Mouse (Mus musculus) embryonic facial prominence, embryonic 12.5 days (tissue): Measurements from ENCODE around the gene Ndufs5. TPM values are rescaled to one million over a fixed set of nuclear protein-coding genes. Genes with fewer than 3 reads are reported as not detected.
A peak's percentile ranks its signal among the peaks of the same experiment; 100 is the strongest.

Experiments
- ATAC-seq: fragments of 200-750 bp; cut with Nextera tagmentation; 2 replicates; pipeline ENCODE4 v1.8.0; 2017; ENCODE audit not compliant: insufficient number of reproducible peaks, insufficient read depth, low FRiP score, low TSS enrichment
- H3K27ac ChIP-seq: fragments of 300-500 bp; sonication (generic); 2 replicates; pipeline ENCODE4 v1.5.1; 2016; ENCODE audit warnings: mild to moderate bottlenecking
- H3K27me3 ChIP-seq: fragments of 300-500 bp; sonication (generic); 2 replicates; pipeline ENCODE4 v1.6.1; 2016; ENCODE audit warnings: mild to moderate bottlenecking, moderate library complexity
- H3K36me3 ChIP-seq: fragments of 300-500 bp; sonication (generic); 2 replicates; pipeline ENCODE4 v1.6.1; 2016; ENCODE audit warnings: mild to moderate bottlenecking
- H3K4me1 ChIP-seq: fragments of 300-500 bp; sonication (generic); 2 replicates; pipeline ENCODE4 v1.6.1; 2016
- H3K4me2 ChIP-seq: fragments of 300-500 bp; sonication (generic); replicated peaks from 2 replicates; pipeline ENCODE4 v1.6.1; 2016; ENCODE audit warnings: mild to moderate bottlenecking, moderate library complexity
- H3K4me3 ChIP-seq: fragments of 300-500 bp; sonication (generic); 2 replicates; pipeline ENCODE4 v1.5.1; 2016; ENCODE audit warnings: mild to moderate bottlenecking
- H3K9ac ChIP-seq: fragments of 300-500 bp; sonication (generic); 2 replicates; pipeline ENCODE4 v1.6.1; 2016; ENCODE audit warnings: mild to moderate bottlenecking, moderate library complexity
- H3K9me3 ChIP-seq: fragments of 300-500 bp; sonication (generic); 2 replicates; pipeline ENCODE4 v1.6.1; 2016; ENCODE audit warnings: mild to moderate bottlenecking, moderate library complexity
- whole genome bisulfite sequencing: fragments of 180-500 bp; shearing (Covaris S2); methylation state at CpG from one replicate; pipeline ENCODE4 v1.1.7; 2016; 5-methylcytosine and 5-hydroxymethylcytosine counted together
- polyA plus RNA-seq: library from polyadenylated mRNA; unstranded; fragments of >200 nt; fragmentation: Nextera tagmentation; extraction: Ambion mirVana; gene quantifications from 2 replicates; pipeline ENCODE4 v1.2.1, GENCODE M21; 2016

The Ndufs5 gene
- polyA plus RNA-seq: 324 and 329 TPM in 2 replicates

- Histone ChIP-seq H3K36me3 (peaks cover 20% of the 10 kb centered on the region), H3K4me1 (peaks cover 6% of the 10 kb centered on the region; the same call in 1 of the 2 replicates), H3K27ac (0 out of 2 replicates have a peak within 1 kb of the TSS, but pooled peaks have one; percentile 36), H3K4me3 (peak within 1 kb of the TSS; percentile 90), H3K9ac (peak within 1 kb of the TSS; percentile 92), H3K4me2 (peak within 1 kb of the TSS; percentile 80), H3K9me3 (no peaks in the 10 kb centered on the region), H3K27me3 (no peaks in the 10 kb centered on the region)
- WGBS: under 1% methylated on average over 40 of the region's 40 CpGs
- peak; percentile 91 for ATAC-seq
These were observed at the start of gene Ndufs5 for GRCm38 (mm10) chr4:123717574-123718433. Gene Ndufs5 (minus strand): TSS chr4:123718202.

- 68% methylated on average over 6 of the region's 6 CpGs for WGBS
These were observed 47.1 kb upstream of the Ndufs5 start for GRCm38 (mm10) chr4:123765071-123765470.

GRCm38 (mm10) chr4:123758306-123758705 is 40.3 kb upstream of the Ndufs5 start:
- Histone ChIP-seq H3K27me3 (no peaks in the 10 kb centered on the region), H3K9ac (no peak overlapping the region), H3K4me1 (no peaks in the 10 kb centered on the region), H3K27ac (no peak overlapping the region), H3K9me3 (no peaks in the 10 kb centered on the region), H3K4me2 (no peak overlapping the region), H3K4me3 (no peak overlapping the region), H3K36me3 (no peaks in the 10 kb centered on the region)
- WGBS: 55% methylated on average over 4 of the region's 4 CpGs
- ATAC-seq: no peak

More at GRCm38 (mm10) chr4:123765071-123765470, 47.1 kb upstream of the Ndufs5 start:
- Histone ChIP-seq H3K27me3 (no peaks in the 10 kb centered on the region), H3K9ac (no peak overlapping the region), H3K27ac (no peak overlapping the region), H3K36me3 (no peaks in the 10 kb centered on the region), H3K4me3 (no peak overlapping the region), H3K4me2 (no peak overlapping the region), H3K4me1 (no peaks in the 10 kb centered on the region), H3K9me3 (no peaks in the 10 kb centered on the region)
- no peak for ATAC-seq

- Histone ChIP-seq H3K9me3 (no peaks in the 10 kb centered on the region), H3K4me3 (peak overlapping the region; percentile 98), H3K27me3 (0 out of 2 replicates have a peak, but pooled peaks cover 4% of the 10 kb centered on the region), H3K36me3 (no peaks in the 10 kb centered on the region), H3K4me2 (peak overlapping the region; percentile 76), H3K9ac (0 out of 2 replicates have a peak overlapping the region, but pooled peaks have one; percentile 89), H3K4me1 (peaks cover 8% of the 10 kb centered on the region), H3K27ac (0 out of 2 replicates have a peak overlapping the region, but pooled peaks have one; percentile 17)
- 1% methylated on average over 8 of the region's 8 CpGs for WGBS
- ATAC-seq: no peak
These were observed 32.8 kb upstream of the Ndufs5 start for GRCm38 (mm10) chr4:123750707-123751312.

DNA sequence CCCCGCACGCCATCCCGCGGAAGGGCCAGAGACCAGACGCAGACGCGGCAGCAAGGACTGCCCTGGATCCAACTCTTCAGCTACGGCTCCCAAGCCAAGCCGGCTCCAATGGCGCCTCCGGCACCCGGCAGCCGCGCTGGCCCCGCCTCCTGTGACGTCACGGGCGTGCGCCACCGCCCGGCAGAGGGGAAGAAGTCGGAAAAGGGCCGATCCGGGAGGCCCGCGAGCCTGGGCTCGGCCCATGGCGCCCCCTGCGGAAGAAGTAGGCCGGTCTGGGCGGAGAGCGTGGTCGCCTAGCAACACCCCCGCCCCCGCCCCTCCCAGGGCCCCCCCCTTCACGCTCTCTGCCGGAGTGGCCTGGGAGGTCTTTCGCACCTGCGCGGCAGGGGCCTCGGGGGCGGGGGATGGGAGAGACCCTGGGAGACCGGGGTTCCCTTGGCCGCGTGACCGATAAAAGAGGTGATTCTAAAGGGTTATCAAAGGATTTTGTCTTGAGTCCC is 32.2 kb upstream of the Ndufs5 start, which contains the start of gene Akirin1:
Gene Akirin1 (minus strand): TSS at position 194 of the 500 bp plus-strand sequence.
- under 1% methylated on average over 37 of the region's 46 CpGs for WGBS
- peak; percentile 98 for ATAC-seq
- H3K36me3 ChIP-seq: no peaks in the 10 kb centered on the region

GRCm38 (mm10) chr4:123749484-123750130 is 31.6 kb upstream of the Ndufs5 start:
- peak overlapping the region; percentile 93 for H3K27ac ChIP-seq
- H3K9ac ChIP-seq: peak overlapping the region; percentile 89
- no peaks in the 10 kb centered on the region for H3K36me3 ChIP-seq
- H3K27me3 ChIP-seq: 0 out of 2 replicates have a peak, but pooled peaks cover 4% of the 10 kb centered on the region
- under 1% methylated on average over 55 of the region's 55 CpGs for WGBS
- H3K9me3 ChIP-seq: no peaks in the 10 kb centered on the region
- peak overlapping the region; percentile 98 for H3K4me3 ChIP-seq
- H3K4me2 ChIP-seq: peak overlapping the region; percentile 76
- peaks cover 8% of the 10 kb centered on the region for H3K4me1 ChIP-seq
- ATAC-seq: peak; percentile 83; the same call in 1 of the 2 replicates

More for the DNA sequence above, 32.2 kb upstream of the Ndufs5 start, which contains the start of gene Akirin1:
- no peaks in the 10 kb centered on the region for H3K9me3 ChIP-seq
- H3K4me3 ChIP-seq: peak within 1 kb of the TSS; percentile 98
- peaks cover 8% of the 10 kb centered on the region for H3K4me1 ChIP-seq
- H3K4me2 ChIP-seq: peak within 1 kb of the TSS; percentile 76
- peak within 1 kb of the TSS; percentile 93 for H3K27ac ChIP-seq
- 0 out of 2 replicates have a peak, but pooled peaks cover 4% of the 10 kb centered on the region for H3K27me3 ChIP-seq
- H3K9ac ChIP-seq: peak within 1 kb of the TSS; percentile 89

GRCm38 (mm10) chr4:123748726-123749415 is 30.9 kb upstream of the Ndufs5 start:
- peak overlapping the region; percentile 76 for H3K4me2 ChIP-seq
- H3K4me3 ChIP-seq: peak overlapping the region; percentile 98
- H3K27me3 ChIP-seq: 0 out of 2 replicates have a peak, but pooled peaks cover 4% of the 10 kb centered on the region
- no peaks in the 10 kb centered on the region for H3K9me3 ChIP-seq
- H3K4me1 ChIP-seq: peaks cover 8% of the 10 kb centered on the region
- no peak overlapping the region for H3K27ac ChIP-seq
- WGBS: 16% methylated on average over 10 of the region's 10 CpGs
- H3K36me3 ChIP-seq: no peaks in the 10 kb centered on the region
- H3K9ac ChIP-seq: peak overlapping the region; percentile 89
- no peak for ATAC-seq

DNA sequence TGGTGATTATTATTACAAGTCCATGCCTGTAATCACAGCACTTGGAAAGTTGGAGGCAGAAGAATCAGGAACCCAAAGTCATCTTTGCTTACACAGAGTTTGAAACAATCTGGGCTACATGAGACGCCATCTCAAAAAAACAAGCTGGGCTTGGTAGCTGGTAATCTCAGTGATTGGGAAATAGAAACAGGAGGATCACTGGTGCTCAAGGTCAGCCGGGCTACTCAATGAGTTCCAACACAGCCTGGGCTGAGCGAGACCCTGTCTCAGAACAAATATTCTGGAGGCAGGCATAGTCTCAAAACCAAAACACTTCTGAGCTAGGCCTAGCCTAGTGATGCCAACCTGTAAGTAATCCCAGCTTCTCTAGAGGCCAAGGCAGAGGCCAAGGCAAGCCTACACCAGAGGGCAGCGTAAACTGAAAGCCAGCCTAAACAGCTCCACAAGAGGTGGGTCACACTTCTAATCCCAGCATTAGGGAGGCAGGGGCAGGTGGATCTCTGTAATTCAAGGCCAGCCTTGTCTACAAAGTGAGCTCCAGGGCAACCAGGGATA is 27.3 kb upstream of the Ndufs5 start:
- Histone ChIP-seq H3K4me2 (no peak overlapping the region), H3K27me3 (no peaks in the 10 kb centered on the region), H3K4me3 (no peak overlapping the region), H3K36me3 (peaks cover 27% of the 10 kb centered on the region), H3K27ac (no peak overlapping the region), H3K9ac (no peak overlapping the region), H3K9me3 (no peaks in the 10 kb centered on the region), H3K4me1 (peaks cover 8% of the 10 kb centered on the region)
- WGBS: 96% methylated on average over 4 of the region's 4 CpGs
- no peak for ATAC-seq

DNA sequence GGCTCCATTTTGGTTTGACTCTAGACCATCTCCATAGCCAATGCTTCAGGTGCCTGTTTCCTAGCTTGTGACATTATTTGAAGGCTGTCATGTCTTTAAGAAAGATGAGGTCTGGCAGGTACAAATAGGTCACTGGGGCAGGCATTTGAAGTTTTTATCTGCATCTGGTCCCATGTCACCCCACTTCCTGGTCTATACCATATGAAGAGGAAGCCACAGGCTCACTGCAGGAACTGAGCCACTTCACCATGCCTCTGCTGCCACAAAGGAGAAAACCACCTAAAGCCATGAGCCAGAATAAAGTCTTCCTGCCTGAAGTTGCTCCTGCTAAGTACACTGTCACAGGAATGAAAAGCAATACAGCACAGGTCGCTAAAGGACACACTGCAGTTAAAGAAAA is 24.9 kb upstream of the Ndufs5 start:
- Histone ChIP-seq H3K4me3 (no peak overlapping the region), H3K4me2 (no peak overlapping the region), H3K27ac (no peak overlapping the region), H3K9ac (no peak overlapping the region), H3K9me3 (no peaks in the 10 kb centered on the region), H3K36me3 (peaks cover 49% of the 10 kb centered on the region), H3K4me1 (no peaks in the 10 kb centered on the region), H3K27me3 (no peaks in the 10 kb centered on the region)
- 87% methylated on average over 1 of the region's 1 CpGs for WGBS
- no peak for ATAC-seq

DNA sequence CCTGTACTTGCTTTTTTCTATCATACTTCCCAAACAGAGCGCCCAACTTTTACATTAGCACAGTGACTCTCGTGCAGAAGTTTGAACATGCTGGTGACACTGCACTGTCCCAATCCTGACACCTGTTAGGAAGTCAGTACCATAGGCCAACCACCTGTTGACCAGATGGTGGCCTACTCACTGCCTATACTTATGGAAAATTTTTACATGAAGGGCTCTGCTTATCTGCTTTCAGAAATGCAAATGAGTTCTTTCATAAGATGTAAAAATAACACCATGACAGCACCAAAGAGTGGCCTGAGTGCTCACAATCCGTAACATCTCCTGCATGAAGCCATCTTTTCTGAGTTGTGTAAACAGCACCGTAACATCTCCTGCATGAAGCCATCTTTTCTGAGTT is 20.7 kb upstream of the Ndufs5 start:
- Histone ChIP-seq H3K9me3 (no peaks in the 10 kb centered on the region), H3K27ac (no peak overlapping the region), H3K9ac (no peak overlapping the region), H3K4me1 (no peaks in the 10 kb centered on the region), H3K36me3 (peaks cover 68% of the 10 kb centered on the region), H3K4me3 (no peak overlapping the region), H3K27me3 (no peaks in the 10 kb centered on the region), H3K4me2 (no peak overlapping the region)
- no peak for ATAC-seq
- 96% methylated on average over 4 of the region's 4 CpGs for WGBS
